Mouse (Mus musculus) embryo, embryonic 10 days (tissue): Measurements from ENCODE around the gene Krcc1.

Experiments
- DNase-seq: peaks from one replicate; pipeline ENCODE4 v3.0.0-alpha.2; 2015; ENCODE audit warnings: low spot score

Gene Krcc1

GRCm38 (mm10) chr6:71332236-71332965, 60.9 kb downstream of the Krcc1 start:
- DNase-seq, result no peak

GRCm38 (mm10) chr6:71333031-71333430, 61.6 kb downstream of the Krcc1 start:
- no peak for DNase-seq

GRCm38 (mm10) chr6:71333578-71334273, 62.2 kb downstream of the Krcc1 start:
- no peak for DNase-seq
